Mouse (Mus musculus): ENCODE data around the gene Clca3b. TPM values are rescaled to one million over a fixed set of nuclear protein-coding genes. Genes with fewer than 3 reads are reported as not detected.
"Not testable (repeated sequence)": the region's sequence is repeated elsewhere in the genome, so short reads cannot be mapped to it uniquely, and the experiment has no call there.

Gene Clca3b
- not detected for total RNA-seq (2021)
- long read RNA-seq, experiment 1 = 0 reads
- long read RNA-seq, experiment 2 = 0 reads

DNA sequence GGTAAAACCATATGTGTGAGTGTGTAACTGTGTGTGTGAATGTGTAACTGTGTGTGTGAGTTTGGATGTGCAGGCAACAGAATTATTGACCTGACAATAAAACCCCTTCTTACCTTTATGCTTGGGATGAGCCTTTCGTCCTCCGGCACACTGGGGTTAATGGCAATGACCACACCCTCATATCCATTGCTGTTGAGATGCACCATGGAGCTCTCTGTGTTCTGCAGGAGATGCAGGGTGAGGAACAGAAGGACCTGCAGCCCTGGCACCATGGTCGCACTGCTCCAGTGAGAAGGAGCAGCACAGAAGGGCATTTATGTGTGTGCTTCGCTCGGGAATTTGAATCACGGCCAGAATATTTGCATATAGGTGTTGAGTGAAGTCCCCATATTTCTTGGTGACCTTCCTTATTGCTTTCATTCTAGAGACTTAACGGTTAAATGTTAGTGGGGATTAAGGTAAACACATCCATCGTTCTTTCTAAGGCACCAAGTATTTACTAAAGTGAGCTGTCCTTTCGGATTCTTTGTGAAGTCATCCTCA, at the start of gene Clca3b:
TSS of gene Clca3b (minus strand) at position 344 of the 543 bp plus-strand sequence.
- intact Hi-C loops (cut with DNase I; ENCODE audit: low total_unique reads); DNase-seq: not testable (repeated sequence)

DNA sequence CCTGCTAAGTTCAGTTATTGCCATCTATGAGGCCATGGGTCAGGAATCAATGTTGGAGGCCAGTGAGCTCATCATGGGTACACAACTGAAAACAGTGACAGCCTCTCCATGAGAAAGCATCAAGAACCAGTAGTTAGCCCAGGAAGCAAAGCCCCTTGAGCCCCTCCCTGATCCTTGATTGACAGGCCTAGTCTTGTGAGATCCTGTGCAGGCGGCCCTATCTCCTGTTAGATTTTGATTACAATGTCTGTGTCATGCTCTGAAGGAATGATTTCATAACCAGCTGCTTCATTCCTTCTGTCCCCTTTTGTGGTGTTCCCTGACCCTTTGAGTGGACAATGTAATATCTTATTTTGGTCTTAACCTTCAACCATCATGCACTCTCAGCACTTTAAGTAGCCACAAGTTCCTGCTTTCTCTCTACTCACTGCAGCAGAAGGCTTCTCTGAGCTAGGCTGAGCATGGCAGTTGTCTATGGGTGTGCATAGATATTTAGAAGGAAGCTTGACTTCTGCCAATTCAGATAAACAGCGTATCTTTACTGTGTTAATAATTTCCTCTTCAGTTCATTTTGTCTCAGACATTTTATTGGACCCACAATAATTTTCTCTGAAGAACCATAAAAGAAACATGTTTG, 48.0 kb upstream of the Clca3b start:
- intact Hi-C loops (cut with DNase I; ENCODE audit: low total_unique reads) = no loop called here
- DNase-seq = no peak

DNA sequence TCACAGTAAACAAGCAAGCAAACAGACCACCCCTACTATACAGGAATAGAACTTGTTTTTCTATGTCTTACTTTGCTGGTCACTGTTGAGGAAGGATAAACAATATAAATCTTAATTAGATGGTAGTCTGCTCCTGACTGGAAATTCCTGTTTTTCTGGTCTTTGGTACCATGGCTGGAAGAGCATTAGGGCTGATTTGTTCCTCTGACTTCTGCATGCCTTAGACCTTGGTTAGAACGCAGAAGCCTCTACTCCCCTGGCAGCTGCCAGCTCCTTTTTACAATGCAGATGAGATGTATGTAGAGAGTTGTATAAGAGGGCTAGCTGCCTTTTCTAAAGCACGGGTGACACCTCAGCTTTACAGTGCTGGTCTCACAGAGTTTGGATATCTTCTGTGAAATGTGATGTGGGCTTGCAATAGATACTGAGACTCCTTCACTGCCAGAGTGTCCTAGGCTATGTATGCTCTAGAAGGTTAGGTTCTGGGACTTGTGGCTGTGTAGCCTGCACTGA, 41.1 kb upstream of the Clca3b start:
- intact Hi-C loops (cut with DNase I; ENCODE audit: low total_unique reads) = no loop called here
- no peak for DNase-seq

DNA sequence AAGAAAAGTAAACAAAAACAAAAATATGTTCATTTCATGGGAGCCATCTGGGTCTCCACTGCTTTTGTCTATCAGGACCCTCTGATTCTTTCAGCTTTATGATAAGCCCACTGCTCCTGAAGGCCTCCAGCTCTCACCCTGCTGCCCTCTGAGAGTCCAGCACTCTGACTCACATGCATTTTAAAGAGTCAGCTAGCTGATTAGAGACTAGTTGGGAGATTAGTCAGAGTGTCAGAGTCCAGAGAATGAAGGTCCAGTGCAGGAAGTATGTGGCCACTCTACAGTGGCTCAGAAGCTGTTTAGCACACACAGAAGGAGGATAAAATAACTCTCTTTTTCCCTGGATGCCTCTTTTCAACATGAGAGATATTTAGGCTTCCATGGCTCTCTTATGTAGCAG, 37.8 kb upstream of the Clca3b start:
- DNase-seq = no peak
- intact Hi-C loops (cut with DNase I; ENCODE audit: low total_unique reads) = no loop called here

DNA sequence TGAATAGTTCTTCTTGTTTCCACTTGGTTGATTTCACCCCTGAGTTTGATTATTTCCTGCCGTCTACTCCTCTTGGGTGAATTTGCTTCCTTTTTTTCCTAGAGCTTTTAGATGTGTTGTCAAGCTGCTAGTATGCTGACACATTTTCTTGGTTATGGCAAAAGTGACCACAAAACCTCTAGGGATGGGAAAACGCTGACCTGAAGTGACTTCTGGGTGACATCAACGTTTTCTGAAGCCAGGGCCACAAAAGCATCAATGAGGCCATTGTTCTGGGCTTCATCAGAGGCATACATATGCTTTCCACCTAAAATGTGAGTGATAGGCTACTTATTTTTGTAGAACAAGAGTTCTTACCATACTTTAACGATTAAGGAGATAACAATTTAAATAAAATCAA, 22.9 kb upstream of the Clca3b start:
- intact Hi-C loops (cut with DNase I; ENCODE audit: low total_unique reads); DNase-seq: not testable (repeated sequence)

DNA sequence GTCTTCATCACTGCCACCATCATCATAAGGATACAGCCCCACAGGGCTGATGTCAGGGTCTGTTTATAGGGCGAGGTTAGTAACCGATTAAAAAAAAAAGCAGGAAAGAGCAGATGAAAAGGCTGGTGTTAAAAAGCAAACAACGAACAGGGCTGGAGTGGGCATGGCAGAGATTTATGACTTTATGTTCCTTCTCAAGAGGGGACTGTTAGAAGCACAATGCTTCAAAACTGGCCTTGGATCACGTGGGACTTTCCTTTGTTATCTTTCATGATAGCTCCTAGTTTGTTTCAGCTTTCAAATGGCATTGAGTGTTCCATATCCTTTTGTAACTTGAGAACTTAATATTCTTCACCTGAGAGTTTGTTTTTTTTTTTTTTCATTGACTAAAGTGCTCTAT, 427 bp upstream of the Clca3b start:
- intact Hi-C loops (cut with DNase I; ENCODE audit: low total_unique reads) = no loop called here
- no peak for DNase-seq

DNA sequence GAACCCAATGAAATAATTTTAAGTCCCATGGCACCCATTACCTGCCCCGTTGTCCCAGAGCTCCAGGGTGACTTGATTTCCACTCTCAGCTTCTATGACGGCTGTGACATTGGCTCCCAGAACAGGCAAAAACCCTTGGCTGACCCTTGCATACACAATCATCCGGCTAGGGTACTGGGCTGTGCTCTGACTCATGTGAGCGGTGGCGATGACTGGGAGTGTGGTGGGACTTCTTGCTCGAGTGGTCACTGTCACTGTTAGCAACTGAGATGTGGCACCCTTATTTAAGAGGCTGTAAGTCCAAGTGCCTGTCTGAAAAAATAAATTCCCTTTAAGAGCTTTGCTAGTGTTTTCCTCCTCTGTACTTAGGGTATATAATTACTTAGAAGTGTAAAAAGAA, 21.9 kb downstream of the Clca3b start:
- DNase-seq = no peak
- intact Hi-C loops (cut with DNase I; ENCODE audit: low total_unique reads) = loop anchor here (10.0 kb wide), 2 partner anchors 198 to 308 kb away; no protein-coding TSS in a partner anchor

DNA sequence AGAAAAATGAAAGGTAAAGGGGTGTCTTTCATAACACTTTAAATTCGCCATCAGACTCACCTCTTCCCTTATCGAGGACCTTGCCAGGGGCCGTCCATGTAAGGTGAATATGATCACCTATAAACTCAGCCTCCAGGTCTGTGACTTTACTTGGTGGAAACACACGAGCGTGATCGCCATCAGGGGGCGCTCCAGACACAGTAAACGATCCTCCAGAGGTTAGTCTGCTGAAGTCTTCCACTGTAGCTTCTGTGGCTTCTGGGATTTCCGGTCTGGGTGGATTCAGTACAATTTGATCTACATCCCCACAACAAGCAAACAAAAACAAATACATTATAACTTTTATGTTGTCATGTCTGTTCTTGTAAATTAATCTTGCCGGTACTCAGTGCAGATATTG, 24.0 kb downstream of the Clca3b start:
- intact Hi-C loops (cut with DNase I; ENCODE audit: low total_unique reads) = loop anchor here (10.0 kb wide), 2 partner anchors 200 to 310 kb away; no protein-coding TSS in a partner anchor
- peak; percentile 65 for DNase-seq

DNA sequence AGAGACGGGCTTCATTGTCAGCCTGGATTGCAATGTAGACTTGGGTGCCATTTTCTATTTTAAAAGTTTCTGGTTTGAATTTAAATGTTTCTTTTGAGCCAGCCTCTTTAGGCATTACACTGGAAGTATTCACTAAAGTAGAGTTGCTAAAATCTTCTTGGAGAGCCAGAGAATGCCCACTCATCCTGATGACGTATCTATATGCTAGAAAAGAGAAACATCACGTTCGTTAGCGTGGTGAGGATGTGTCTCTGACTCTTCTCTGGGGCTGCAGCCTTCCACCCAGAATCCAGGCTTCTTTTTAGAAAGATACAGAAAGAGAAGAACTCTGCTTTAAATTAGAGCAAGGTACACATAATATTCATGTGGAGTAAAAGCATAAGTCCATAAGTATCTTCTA, 25.8 kb downstream of the Clca3b start:
- intact Hi-C loops (cut with DNase I; ENCODE audit: low total_unique reads) = loop anchor here (10.0 kb wide), 2 partner anchors 201 to 311 kb away; no protein-coding TSS in a partner anchor
- DNase-seq = no peak

DNA sequence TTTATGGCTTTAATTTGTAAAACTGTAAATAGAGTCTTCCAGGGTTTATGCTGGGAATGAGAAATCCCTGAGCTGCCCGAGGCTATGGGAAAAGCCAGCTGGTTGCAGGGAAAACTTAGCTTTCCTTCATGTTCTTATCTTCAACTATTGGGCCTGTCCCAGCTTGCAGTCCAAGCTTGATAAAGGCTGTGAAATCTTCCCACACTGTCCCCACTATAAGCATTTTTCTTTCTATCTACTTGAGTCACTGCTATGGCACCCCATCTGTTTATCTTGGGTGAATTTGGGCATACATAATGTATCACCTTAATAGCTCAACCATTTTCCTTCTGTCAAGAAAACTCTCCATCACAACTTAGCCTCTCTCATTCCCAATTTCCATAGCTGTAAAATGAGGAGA, 28.5 kb downstream of the Clca3b start:
- intact Hi-C loops (cut with DNase I; ENCODE audit: low total_unique reads) = loop anchor here (10.0 kb wide), 2 partner anchors 204 to 314 kb away; no protein-coding TSS in a partner anchor
- no peak for DNase-seq

DNA sequence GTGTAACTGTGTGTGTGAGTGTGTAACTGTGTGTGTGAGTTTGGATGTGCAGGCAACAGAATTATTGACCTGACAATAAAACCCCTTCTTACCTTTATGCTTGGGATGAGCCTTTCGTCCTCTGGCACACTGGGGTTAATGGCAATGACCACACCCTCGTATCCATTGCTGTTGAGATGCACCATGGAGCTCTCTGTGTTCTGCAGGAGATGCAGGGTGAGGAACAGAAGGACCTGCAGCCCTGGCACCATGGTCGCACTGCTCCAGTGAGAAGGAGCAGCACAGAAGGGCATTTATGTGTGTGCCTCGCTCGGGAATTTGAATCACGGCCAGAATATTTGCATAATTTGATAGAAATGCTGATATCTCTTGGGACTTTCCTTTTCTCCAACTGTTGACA, 29.9 kb downstream of the Clca3b start, which contains the start of gene Clca3a2:
TSS of gene Clca3a2 (minus strand) at position 276 of the 400 bp plus-strand sequence.
- intact Hi-C loops (cut with DNase I; ENCODE audit: low total_unique reads); DNase-seq: not testable (repeated sequence)

DNA sequence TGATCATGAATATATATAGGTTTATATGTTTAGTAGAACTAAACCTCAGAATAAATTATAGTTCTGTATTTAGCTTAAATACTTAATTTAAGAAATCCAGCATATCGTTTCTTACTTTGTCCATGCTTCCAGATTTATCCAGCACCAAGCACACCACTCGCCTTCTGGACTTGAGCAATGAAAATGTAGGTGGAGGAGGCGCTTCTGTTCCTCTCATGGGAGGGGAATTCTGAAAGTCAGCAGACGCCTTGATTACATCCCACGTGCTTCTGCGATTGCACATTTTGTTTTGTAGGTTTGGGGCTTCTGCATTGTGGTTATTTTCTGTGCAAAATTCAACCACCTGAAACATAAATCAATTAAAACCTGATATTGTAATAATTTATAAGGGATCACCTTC, 35.8 kb downstream of the Clca3b start:
- DNase-seq; intact Hi-C loops (cut with DNase I; ENCODE audit: low total_unique reads): not testable (repeated sequence)

DNA sequence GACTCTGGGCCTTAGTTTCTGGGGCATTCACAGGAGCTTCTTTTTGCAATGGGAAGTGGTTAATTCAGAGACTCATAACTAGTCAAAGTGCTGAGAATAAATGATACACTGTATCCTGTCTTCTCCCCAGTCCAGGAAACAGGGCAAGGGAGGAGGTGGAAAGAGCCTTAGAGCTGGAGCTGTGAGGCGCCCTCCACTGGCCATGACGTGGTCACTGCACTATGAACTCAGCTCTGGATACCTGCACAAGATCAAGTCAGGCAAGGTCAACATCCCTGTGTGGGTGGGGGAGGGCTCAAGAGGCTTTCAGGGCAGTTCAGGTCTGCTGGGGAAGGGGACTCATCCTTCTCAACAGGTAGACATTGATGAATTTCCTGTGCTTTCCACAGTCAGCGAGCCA, 37.3 kb downstream of the Clca3b start:
- intact Hi-C loops (cut with DNase I; ENCODE audit: low total_unique reads) = no loop called here
- no peak for DNase-seq

DNA sequence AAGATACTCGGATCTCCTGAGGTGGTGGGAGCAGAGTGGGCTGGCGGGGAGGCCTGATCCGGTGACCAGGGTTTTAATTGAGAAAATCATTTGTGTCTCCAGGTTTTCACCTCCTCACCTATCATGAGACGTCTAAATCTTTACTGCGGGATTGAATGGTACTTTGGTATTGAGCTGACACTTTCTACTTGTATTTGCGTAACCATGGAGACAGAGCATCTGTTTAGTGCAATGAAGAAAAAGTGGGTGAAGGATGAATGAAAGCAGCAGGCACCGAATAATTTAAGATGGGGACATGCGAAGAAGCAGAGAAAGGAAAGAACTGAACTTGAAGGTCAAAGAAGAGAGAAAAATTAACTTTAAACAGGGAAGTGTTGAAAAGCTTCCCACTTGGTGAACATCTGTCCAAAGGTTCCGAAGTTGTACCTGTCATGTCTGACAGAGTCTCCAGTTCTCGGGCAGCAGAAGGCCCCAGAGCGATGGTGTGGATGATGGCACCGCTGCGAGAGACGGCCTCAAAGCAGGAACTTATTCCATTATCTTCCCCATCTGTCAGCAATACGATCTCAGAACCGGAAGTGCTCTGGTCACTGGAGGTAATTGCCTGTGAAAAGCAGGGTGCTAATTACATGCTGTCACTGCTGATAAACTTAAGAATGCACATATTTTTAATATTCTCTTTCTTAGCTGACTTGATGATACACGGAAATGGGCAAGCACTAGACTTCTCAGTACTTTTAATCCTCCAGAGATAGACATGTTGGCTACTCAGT, 40.8 kb downstream of the Clca3b start:
- DNase-seq; intact Hi-C loops (cut with DNase I; ENCODE audit: low total_unique reads): not testable (repeated sequence)

DNA sequence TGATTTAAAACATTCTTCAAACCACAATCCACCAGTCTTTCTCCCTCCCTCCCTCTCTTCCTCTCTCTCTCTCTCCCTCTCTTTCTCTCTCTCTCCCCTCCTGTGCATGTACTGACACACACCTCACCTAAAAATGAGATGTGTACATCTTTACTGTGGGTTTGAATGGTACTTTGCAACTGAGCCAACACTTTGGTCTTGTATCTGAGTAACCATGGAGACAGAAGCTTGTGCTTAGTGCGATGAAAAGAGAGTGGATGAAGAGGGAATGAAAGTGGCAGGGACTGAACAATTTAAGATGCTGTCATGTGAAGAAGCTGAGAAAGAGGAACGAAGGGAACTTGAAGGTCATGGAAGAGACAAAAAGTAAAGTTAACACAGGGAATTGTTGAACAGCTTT, 42.5 kb downstream of the Clca3b start:
- intact Hi-C loops (cut with DNase I; ENCODE audit: low total_unique reads) = not testable (repeated sequence)

DNA sequence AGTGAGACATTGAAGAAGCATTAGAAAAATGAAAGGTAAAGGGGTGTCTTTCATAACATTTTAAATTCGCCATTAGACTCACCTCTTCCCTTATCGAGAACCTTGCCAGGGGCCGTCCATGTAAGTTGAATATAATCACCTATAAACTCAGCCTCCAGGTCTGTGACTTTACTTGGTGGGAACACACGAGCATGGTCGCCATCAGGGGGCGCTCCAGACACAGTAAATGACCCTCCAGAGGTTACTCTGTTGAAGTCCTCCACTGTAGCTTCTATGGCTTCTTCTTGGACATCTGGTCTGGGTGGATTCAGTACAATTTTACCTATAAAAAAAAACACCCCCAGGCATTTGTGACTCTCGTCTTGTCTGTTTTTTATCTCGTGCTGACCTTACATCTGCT, 47.3 kb downstream of the Clca3b start:
- intact Hi-C loops (cut with DNase I; ENCODE audit: low total_unique reads) = no loop called here
- peak; percentile 9 for DNase-seq

More for the DNA sequence above, 42.5 kb downstream of the Clca3b start:
- DNase-seq = not testable (repeated sequence)

DNA sequence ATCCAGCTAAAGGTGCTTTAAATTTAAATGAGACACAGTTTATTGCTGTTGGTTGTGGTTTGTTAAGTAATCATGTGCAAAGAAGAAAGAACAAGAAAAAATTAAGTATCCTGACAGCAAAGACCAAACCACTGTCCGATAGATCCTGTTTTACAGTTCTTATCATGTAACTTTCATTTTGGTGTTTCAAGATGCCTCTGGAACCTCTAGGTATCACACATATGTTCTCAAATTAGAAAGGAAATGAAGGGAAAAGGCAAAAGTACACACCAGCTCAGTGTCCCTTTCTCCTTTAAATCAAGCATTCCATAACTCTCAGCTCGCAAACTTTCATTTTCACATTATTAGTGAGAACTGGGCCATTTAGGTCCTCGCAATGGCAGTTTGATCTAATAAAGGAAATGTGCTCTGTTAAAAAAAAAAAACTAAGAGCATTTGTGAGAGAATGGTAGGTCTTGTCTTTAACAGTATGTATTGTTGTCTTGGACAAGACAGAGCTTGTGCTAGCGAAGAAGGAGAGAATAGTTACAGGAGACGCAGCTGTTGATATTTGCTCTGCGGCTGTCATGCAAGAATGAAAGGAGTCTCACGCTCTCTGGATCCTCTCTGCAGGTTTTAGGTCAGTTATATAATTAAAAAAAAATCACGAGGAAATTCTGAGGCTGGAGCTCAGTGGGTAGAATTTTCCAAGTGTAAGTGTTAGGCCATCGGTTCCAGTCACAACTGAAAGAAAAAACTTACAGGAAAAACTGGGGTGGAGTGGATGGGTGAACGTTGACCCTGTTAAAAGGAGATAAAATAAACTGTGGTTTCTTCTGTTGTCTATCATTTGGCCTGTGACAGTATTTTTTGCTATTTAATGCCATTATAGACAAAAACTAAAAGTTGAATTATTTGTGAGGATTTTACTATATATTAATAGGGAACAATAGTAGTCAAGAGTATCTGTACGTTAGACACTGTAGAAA, 63.7 kb downstream of the Clca3b start:
- DNase-seq = no peak
- intact Hi-C loops (cut with DNase I; ENCODE audit: low total_unique reads) = no loop called here

Measured in gastrocnemius, postnatal 14 days (tissue).